Mouse (Mus musculus): ENCODE measurements around the gene Lrrc59.

Gene Lrrc59

DNA sequence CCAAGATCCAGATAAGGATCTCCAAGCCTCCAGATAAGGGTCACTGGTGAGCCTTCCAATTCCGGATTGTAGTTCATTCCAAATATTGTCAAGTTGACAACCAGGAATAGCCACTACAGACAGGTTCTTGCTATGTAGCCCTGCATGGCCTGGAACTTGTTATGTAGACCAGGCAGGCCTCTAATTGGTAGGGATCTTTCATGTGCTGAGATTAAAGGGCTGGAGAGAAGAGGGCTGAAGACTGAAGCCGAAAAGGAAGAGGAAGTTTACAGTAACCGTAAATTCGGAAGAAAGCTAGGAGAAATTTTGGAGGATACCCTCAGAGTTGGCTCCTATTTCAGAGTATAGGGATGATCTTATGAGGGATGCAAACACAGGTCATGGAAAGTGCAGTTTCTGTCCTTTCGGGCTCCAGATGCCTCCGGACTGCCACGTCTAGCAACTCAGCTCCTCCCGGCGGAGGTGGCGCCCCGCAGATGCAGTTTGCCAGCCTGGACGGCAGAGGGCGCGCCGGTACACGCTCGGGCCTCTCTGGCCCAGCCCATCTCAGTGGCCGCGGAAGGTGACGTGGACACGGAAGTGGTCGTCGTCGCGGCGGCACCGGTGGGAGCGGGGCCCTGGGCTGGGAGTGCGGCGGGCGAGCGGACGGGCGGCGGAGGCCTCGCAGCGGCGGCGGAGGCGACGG is at the start of gene Lrrc59:
Lrrc59 (plus strand) TSS at position 569 of the 685 bp plus-strand sequence.
- DNase-seq = peak; percentile 95

DNA sequence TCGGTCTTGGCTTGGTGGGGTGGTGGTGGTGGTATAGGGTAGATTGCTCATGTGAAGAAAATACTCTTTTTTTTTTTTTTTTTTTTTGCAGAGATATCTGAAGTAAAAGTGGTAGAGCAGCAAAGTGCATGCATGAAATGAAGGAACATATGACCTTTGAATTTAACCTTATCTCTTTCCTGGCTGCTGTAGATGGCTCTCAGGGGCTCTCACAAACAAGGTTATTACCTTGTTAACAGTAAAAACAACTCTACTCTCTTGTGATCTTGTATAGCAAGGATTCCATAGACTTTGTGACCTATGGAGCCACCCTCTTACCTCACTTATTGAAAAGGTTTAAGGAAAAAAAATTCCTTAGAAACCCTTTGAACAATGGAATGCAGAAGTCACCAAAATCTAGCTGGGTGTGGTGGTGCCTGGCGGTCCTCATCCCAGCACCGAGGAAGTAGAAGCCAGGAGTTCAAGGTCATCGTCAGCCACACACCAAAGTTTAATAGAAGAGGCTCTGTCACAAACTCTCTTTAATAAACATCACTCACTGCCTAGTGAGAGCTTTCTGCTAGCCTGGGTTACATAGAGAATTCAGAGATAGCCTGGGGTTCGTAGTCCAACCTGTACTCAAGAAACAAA is 49.3 kb upstream of the Lrrc59 start:
- DNase-seq = no peak

DNA sequence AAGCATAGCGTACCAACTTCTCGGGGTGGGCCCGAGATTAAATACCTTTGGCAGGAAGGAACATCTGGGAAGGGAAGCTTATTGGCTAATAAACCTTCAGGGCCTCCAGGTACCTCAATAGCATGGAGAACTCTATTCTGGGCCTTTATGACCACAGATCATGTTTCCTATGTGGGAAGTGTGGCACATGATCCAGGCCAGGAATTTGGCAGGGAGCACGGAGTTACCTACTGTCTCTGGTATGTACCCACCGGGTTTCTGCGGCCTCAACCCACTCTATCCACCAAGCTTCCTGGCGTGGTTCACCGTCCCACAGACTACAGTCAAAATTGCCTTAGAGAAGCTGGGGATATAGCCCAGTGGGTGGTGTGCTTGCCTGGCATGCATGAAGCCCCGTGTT is 44.5 kb upstream of the Lrrc59 start:
- DNase-seq = no peak

DNA sequence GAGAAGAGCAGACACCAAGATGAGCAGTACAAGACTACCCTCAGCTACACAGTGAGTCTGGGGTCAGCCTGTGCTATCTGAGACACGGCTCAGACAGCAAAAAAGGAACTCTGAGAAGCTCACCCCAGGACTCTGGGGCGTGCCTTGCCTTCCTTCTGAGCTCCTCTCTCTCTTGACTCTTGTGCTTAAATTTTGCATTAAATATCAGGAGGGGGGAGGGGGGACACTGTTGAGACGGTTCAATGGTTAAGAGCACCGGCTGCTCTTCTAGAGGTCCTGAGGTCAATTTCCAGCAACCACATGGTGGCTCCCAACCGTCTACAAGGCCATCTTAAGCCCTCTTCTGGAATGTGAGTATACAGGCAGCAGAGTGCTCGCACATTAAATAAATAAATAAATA is 42.1 kb upstream of the Lrrc59 start:
- DNase-seq = no peak

- DNase-seq = peak; percentile 61
Measured at GRCm38 (mm10) chr11:94596311-94596852, 33.2 kb upstream of the Lrrc59 start.

GRCm38 (mm10) chr11:94597319-94597718 is 32.2 kb upstream of the Lrrc59 start:
- no peak for DNase-seq

GRCm38 (mm10) chr11:94598437-94599120 is 31.0 kb upstream of the Lrrc59 start:
- DNase-seq = no peak

DNA sequence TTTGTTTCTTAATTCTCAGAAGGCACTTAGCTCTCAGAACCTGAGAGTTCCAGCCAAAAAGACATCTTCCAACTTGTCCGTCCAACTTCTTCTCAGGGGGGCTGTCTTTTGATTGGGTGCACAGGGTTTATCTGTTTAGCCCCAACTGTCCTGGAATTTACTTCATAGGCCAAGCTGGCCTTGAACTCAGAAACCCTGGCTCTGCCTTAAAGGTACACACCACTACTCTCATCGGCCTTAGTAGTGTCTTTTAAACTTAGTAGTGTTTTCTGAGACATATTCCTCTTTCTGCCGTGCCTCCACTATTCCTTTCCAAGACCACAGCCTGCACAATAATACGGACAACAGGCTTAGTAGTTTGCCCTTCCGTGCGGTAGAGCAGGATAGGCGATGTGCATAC is 29.1 kb upstream of the Lrrc59 start:
- DNase-seq = no peak

DNA sequence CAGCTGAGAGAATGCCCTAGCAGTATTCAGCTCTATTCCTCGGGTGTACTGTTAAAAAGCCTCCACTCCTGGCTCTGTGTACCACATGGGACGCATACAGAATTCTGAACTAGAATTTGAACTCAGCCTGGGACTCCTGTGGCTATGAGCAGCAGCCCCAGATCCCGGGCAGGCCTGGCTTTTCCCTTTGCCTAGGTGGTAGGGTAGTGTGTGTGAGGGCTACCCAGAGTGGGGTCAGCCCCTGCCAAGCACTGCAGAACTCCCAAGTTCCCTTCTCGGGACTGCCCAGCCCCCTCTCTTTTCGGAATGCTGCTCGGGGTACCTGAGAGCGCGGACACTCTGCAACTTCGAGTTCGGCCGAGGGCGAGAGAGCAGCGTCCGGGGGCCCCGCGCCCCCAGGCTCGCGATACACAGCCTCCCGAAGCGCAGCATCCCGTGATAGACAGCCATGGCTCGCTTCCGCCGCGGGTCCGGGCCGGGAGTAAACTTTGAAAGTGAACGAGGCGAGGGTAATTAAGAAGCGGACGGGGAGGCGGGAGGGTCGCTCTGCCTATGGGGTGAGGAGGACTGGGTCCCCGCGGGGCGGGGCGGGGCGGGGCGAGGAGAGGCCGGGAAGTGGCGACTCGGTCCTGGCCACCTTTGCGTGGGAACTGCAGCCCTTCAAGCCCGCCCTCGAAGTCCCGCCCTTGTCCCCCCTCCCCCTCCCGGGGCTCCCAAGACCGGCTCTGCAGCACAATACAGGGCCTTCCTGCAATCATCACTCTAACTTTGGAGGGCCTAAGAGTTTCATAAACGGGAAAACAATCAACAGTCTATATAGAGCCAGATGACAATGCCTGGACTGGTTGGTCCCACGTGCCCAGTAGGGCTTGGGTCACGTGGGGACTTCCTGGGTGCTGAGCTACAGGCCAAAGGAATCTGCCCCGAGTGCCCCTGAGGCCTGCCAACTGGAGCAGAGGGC is 28.0 kb upstream of the Lrrc59 start, which contains the start of gene Acsf2:
Acsf2 (minus strand) TSS at position 551 of the 961 bp plus-strand sequence.
- peak; percentile 80 for DNase-seq

GRCm38 (mm10) chr11:94602356-94602955 is 27.1 kb upstream of the Lrrc59 start:
- no peak for DNase-seq

DNA sequence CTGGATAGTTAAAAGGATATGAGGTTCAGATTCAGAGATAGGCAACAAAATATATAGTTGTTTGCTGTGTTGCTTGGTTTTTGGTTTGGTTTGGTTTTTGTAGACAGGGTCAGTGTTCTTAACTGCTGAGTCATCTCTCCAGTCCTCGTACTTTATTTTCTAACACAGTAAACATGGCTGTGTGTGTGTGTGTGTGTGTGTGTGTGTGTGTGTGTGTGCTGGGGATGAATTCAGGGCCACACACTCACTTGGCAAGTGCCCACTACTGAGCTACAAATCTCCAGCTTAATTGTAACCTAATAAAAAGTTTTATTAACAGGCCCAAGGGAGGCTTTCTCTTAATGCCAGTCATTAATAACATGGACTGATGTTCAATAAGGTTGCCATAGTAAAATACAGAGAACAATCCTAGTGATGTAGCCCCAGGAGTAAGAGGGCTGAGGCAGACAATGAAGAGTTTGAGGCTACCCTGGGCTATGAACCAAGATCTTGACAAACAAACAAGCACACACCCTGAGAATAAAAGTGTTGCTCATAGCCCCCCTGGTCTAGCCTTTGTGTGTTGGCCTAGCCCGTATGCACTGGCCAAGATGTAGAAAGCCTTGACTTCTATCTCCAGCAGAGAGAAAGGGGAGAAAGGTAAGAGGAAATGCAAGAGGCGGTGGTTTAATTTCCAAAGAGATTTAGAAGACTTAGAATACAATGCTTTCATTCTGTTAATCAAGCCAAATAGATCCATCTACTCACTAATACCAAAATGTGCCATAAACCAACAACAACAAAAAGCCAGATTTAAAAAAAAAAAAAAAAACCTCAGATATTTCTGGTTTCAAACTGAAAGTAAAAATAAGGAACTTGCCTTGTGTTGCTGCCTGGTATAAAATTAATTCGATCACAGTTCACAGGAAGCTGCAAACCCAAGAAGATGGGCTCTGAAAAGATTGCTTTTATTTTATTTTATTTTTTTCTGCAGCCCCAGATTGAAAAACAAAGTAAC is 18.5 kb upstream of the Lrrc59 start:
- DNase-seq = no peak

DNA sequence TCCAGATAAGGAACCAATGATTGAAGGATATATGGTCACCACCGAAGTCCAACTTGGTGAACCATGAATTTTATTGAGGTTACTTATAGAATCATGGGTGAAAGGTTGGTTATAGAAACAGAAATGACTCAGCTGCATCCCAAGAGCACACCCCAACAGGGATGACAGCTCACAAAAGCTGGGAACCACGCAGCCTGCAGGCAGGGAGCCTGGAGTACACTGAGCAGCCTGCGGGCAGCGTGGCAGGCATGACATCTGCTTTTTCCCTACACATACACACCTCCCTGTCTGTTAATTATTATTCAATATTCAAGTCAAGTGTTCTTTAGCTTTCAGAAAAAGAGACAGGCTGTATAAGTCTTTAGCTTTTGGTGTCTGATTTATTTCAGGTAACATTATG is 15.0 kb upstream of the Lrrc59 start:
- no peak for DNase-seq

- DNase-seq = no peak
Measured at GRCm38 (mm10) chr11:94615494-94615893, 14.1 kb upstream of the Lrrc59 start.

- no peak for DNase-seq
Measured at GRCm38 (mm10) chr11:94617646-94618045, 11.9 kb upstream of the Lrrc59 start.

DNA sequence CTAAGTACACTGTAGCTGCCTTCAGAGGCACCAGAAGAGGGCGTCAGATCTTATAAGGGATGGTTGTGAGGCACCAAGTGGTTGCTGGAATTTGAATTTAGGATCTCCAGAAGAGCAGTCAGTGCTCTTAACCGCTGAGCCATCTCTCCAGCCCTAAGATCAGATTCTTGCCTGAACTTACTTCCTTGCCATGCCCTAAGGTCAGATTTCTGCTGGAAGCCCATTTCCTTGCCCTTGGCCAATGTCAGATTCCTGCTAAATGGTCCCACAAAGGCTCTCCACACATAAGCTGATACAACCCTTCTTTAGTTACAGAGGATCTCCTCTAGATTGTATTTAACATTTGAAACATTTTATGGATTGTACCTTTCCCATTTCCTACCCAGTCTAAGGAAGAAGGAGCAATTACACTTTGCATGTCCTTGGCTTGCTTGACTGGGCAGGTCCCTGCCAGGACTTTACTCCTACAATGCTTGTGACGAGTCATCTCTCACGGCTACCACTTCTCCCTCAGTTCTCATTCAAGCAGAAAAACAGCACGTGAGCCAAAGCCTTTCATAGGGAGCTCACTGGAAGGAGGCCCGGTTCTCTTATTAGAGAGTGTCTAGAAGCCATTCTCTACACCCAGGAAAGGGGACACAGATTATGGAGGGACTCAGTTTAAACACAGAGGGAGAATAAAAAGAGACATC is 8.7 kb upstream of the Lrrc59 start:
- DNase-seq = no peak

DNA sequence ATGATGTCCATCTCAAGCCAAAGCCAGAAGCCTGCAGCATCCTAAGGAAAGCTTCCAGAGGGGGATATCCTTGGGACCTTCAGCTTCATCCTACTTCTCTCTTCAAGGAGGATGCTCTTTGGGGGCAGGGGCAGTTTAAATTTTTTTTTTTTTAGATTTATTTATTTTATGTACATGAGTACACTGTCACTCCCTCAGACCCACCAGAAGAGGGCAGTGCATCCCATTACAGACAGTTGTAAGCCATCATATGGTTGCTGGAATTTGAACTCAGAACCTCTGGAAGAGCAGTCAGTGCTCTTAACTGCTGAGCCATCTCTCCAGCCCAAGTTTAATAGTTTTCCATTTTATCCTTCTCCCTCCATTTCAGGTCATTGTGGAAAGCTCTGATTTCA is 8.1 kb upstream of the Lrrc59 start:
- no peak for DNase-seq

DNA sequence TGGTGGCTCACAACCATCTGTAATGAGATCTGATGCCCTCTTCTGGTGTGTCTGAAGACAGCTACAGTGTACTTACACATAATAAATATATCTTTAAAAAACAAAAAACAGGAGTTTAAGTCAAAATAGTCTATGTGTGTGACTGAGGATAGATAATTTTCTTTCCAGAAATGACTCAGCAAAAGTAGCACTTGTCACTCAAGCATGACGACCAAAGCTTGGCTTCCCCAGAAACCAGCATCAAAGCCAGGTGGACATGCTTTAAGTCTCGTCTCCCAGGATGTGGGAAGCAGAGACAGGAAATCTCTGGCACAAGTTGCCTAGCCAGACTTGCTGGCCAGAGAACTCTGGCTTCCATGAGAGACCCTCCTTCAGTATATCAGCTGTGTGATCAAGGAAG is 7.4 kb upstream of the Lrrc59 start:
- no peak for DNase-seq

DNA sequence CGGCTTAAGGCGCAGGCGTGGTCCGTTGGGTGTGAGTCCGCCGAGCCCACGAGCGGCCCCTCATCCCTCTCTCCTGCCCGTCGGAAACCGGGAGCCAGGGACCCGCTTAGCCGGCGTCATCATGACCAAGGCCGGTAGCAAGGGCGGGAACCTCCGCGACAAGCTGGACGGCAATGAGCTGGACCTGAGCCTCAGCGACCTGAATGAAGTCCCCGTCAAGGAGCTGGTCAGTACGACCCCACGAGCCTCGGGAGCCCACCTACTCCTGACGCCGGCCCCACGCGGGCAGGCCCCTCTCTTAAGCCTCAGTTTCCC is 274 bp downstream of the Lrrc59 start:
- no peak for DNase-seq

GRCm38 (mm10) chr11:94630199-94631011 is 838 bp downstream of the Lrrc59 start:
- peak; percentile 49 for DNase-seq

All from liver (tissue).